Mouse (Mus musculus) heart, adult 2 months (tissue): Measurements from ENCODE around the gene Fam43a.

ENCODE experiments used
- EP300 ChIP-seq: fragments of 200-500 bp; IDR thresholded peaks from 2 replicates; pipeline ENCODE4 v1.6.1; 2011; ENCODE audit warnings: low read depth, low read length, control low read depth; ENCODE audit not compliant: insufficient read depth
- POLR2A ChIP-seq: fragments of 200-500 bp; IDR thresholded peaks from 2 replicates; pipeline ENCODE4 v1.6.1; 2011; ENCODE audit warnings: mild to moderate bottlenecking, low read depth, low read length, control low read depth; ENCODE audit not compliant: insufficient read depth

GRCm38 (mm10) chr16:30651292-30651691 is 51.8 kb downstream of the Fam43a start:
- no peak for TF ChIP-seq EP300
- no peak for TF ChIP-seq POLR2A
